ENCODE assay signal across 10 mouse cellular contexts in genomic region chr17:31011551-31012394, GRCm38 (mm10). TPM values are rescaled to one million over a fixed set of nuclear protein-coding genes. Genes with fewer than 3 reads are reported as not detected.
DNase-seq lines count a peak whose midpoint lies in the region; ATAC-seq and TF ChIP-seq lines count a peak whose summit lies in the region.
"Had no signal": no experiment of that assay in that cellular context is flagged by ENCODE, and none has a peak within 500 bp of the region (broad histone marks: within the 10 kb centered on the region; RNA-seq: fewer than 3 reads in every experiment).

No protein-coding gene starts in this region.

- H3K9me3 ChIP-seq in forebrain, embryonic 10.5 days = no peaks in the 10 kb centered on the region; the same call in 1 of the 2 replicates
- no peaks in the 10 kb centered on the region for H3K9me3 ChIP-seq in forebrain, embryonic 15.5 days
- no peaks in the 10 kb centered on the region for H3K9me3 ChIP-seq in embryonic facial prominence, embryonic 11.5 days (replicated peaks; ENCODE audit: control insufficient read depth, low read length)
- H3K9me3 ChIP-seq in hindbrain, postnatal 0 days (ENCODE audit: low read length) = no peaks in the 10 kb centered on the region

- no peak overlapping the region for H3K4me3 ChIP-seq in forebrain, embryonic 10.5 days
- no peak overlapping the region for H3K4me3 ChIP-seq in forebrain, embryonic 15.5 days
- H3K4me3 ChIP-seq in embryonic facial prominence, embryonic 11.5 days (ENCODE audit: low read depth, low read length) = no peak overlapping the region
- H3K4me3 ChIP-seq in hindbrain, postnatal 0 days (ENCODE audit: low read length) = no peak overlapping the region

- no peak overlapping the region for H3K27ac ChIP-seq in forebrain, embryonic 10.5 days
- no peak overlapping the region for H3K27ac ChIP-seq in forebrain, embryonic 15.5 days (replicated peaks)
- no peak overlapping the region; the same call in 1 of the 2 replicates for H3K27ac ChIP-seq in embryonic facial prominence, embryonic 11.5 days (replicated peaks; ENCODE audit: low read depth, low read length)
- H3K27ac ChIP-seq in hindbrain, postnatal 0 days = no peak overlapping the region

- H3K36me3 ChIP-seq in forebrain, embryonic 10.5 days (replicated peaks) = no peaks in the 10 kb centered on the region
- H3K36me3 ChIP-seq in forebrain, embryonic 15.5 days = no peaks in the 10 kb centered on the region
- no peaks in the 10 kb centered on the region for H3K36me3 ChIP-seq in embryonic facial prominence, embryonic 11.5 days (replicated peaks; ENCODE audit: control insufficient read depth, insufficient read depth, low read depth, low read length)
- no peaks in the 10 kb centered on the region for H3K36me3 ChIP-seq in hindbrain, postnatal 0 days (ENCODE audit: insufficient read depth, low read length)

- ATAC-seq in forebrain, embryonic 15.5 days (replicated peaks) = no peak
- no peak for ATAC-seq in embryonic facial prominence, embryonic 11.5 days (replicated peaks; ENCODE audit: insufficient number of reproducible peaks, low FRiP score, low TSS enrichment, low read depth)
- ATAC-seq in hindbrain, postnatal 0 days = peak; percentile 69

- 37% methylated on average over 9 of the region's 9 CpGs for WGBS in forebrain, embryonic 10.5 days
- WGBS in forebrain, embryonic 15.5 days = 41% methylated on average over 9 of the region's 9 CpGs
- WGBS in embryonic facial prominence, embryonic 11.5 days = 30% methylated on average over 9 of the region's 9 CpGs
- 39% methylated on average over 9 of the region's 9 CpGs for WGBS in hindbrain, postnatal 0 days

- H3K27me3 ChIP-seq in forebrain, embryonic 10.5 days (ENCODE audit: poor library complexity, severe bottlenecking) = no peaks in the 10 kb centered on the region
- no peaks in the 10 kb centered on the region for H3K27me3 ChIP-seq in forebrain, embryonic 15.5 days
- no peaks in the 10 kb centered on the region for H3K27me3 ChIP-seq in embryonic facial prominence, embryonic 11.5 days (ENCODE audit: control insufficient read depth, insufficient read depth, low read length)
- H3K27me3 ChIP-seq in hindbrain, postnatal 0 days (ENCODE audit: insufficient read depth, low read length) = no peaks in the 10 kb centered on the region

- H3K4me2 ChIP-seq in forebrain, embryonic 15.5 days (replicated peaks) = no peak overlapping the region
- no peak overlapping the region for H3K4me2 ChIP-seq in embryonic facial prominence, embryonic 11.5 days (ENCODE audit: low read depth, low read length)
- H3K4me2 ChIP-seq in hindbrain, postnatal 0 days (ENCODE audit: low read depth, low read length) = no peak overlapping the region

- DNase-seq in forebrain, embryonic 10.5 days (ENCODE audit: extremely low spot score, low spot score) = peak; percentile 74
- DNase-seq in 416B (ENCODE audit: low read depth) = peak; percentile 59
- DNase-seq in adrenal gland, postnatal 14 days = peak; percentile 76
- DNase-seq in embryonic facial prominence, embryonic 11.5 days (ENCODE audit: low spot score) = peak; percentile 84
- DNase-seq in hindbrain, postnatal 0 days (ENCODE audit: low spot score) = peak; percentile 80
- DNase-seq in lung, postnatal 14 days = peak; percentile 63
- DNase-seq in skeletal muscle tissue, adult 2 months (ENCODE audit: low read depth, low spot score) = peak; percentile 33

- 0 out of 2 replicates have a peak, but pooled peaks cover 4% of the 10 kb centered on the region for H3K4me1 ChIP-seq in forebrain, embryonic 10.5 days
- no peaks in the 10 kb centered on the region for H3K4me1 ChIP-seq in forebrain, embryonic 15.5 days
- no peaks in the 10 kb centered on the region for H3K4me1 ChIP-seq in embryonic facial prominence, embryonic 11.5 days (ENCODE audit: control insufficient read depth, insufficient read depth, low read length)
- H3K4me1 ChIP-seq in hindbrain, postnatal 0 days (ENCODE audit: insufficient read depth, low read length) = no peaks in the 10 kb centered on the region

- TF ChIP-seq CTCF in hindbrain, postnatal 0 days (IDR thresholded peaks at IDR 0.05; ENCODE audit: low read depth) = peak; percentile 99

- H3K9ac ChIP-seq in forebrain, embryonic 15.5 days (replicated peaks) = no peak overlapping the region
- H3K9ac ChIP-seq in embryonic facial prominence, embryonic 11.5 days (replicated peaks; ENCODE audit: low read length) = no peak overlapping the region
- no peak overlapping the region for H3K9ac ChIP-seq in hindbrain, postnatal 0 days (replicated peaks; ENCODE audit: low read length)

RNA-seq across cellular contexts. Expression of gene Abcg1, which starts 45.7 kb away (rescaled TPM):
- polyA plus RNA-seq in forebrain, embryonic 10.5 days (2016; fragmentation: Nextera tagmentation; extraction: Ambion mirVana) = 6.7 and 7.9 TPM in 2 replicates
- polyA plus RNA-seq in forebrain, embryonic 15.5 days (2015; fragmentation: Nextera tagmentation; extraction: Ambion mirVana) = 20.2 and 20.8 TPM in 2 replicates
- 11.7 and 21.9 TPM in 2 replicates for total RNA-seq in adrenal gland, postnatal 14 days (2021)
- polyA plus RNA-seq in embryonic facial prominence, embryonic 11.5 days (2014; fragmentation: Nextera tagmentation; extraction: Ambion mirVana) = 11.7 and 13.9 TPM in 2 replicates
- total RNA-seq in hindbrain, postnatal 0 days (2014; rRNA removed) = 34.9 and 40.7 TPM in 2 replicates
- 17.4 and 18.9 TPM in 2 replicates for polyA plus RNA-seq in hindbrain, postnatal 0 days (2015; fragmentation: Nextera tagmentation; extraction: Ambion mirVana)

RNA-seq across cellular contexts. Expression of gene Umodl1, which starts 57.3 kb away (rescaled TPM):
- 0.12 TPM in 1 of 2 replicates, not detected in the other for polyA plus RNA-seq in forebrain, embryonic 10.5 days (2016; fragmentation: Nextera tagmentation; extraction: Ambion mirVana)
- not detected in 2 replicates for polyA plus RNA-seq in forebrain, embryonic 15.5 days (2015; fragmentation: Nextera tagmentation; extraction: Ambion mirVana)
- total RNA-seq in adrenal gland, postnatal 14 days (2021) = 0.11 and 0.63 TPM in 2 replicates
- 0.21 TPM in 1 of 2 replicates, not detected in the other for polyA plus RNA-seq in embryonic facial prominence, embryonic 11.5 days (2014; fragmentation: Nextera tagmentation; extraction: Ambion mirVana)
- 0.14 and 0.42 TPM in 2 replicates for total RNA-seq in hindbrain, postnatal 0 days (2014; rRNA removed)
- polyA plus RNA-seq in hindbrain, postnatal 0 days (2015; fragmentation: Nextera tagmentation; extraction: Ambion mirVana) = 0.06 and 0.15 TPM in 2 replicates
- polyA plus RNA-seq: large intestine, adult 2 months; stomach, embryonic 16.5 days had no signal

Comparison
In these comparisons a context has a peak if more than half of its experiments do, and no peak if none do; other contexts are left out.
1. DNase-seq: peak in every context shown above with its lines; median percentile 84 in embryonic facial prominence, embryonic 11.5 days; 80 in hindbrain, postnatal 0 days; 76 in adrenal gland, postnatal 14 days; 74 in forebrain, embryonic 10.5 days; 63 in lung, postnatal 14 days; 59 in 416B; 33 in skeletal muscle tissue, adult 2 months.